Mouse (Mus musculus) frontal cortex, postnatal 10 days (tissue): Measurements from ENCODE around the gene Msx2.

Experiments used
- DNase-seq, 2 experiments: peaks; one replicate each; pipeline ENCODE4 v3.0.0; 2022; ENCODE audit warnings: low spot score in 2 of 2, mixed read lengths in 1 of 2

The Msx2 gene

GRCm38 (mm10) chr13:53465191-53465820, 7.6 kb downstream of the Msx2 start:
- DNase-seq = no peak

- no peak for DNase-seq
Measured at GRCm38 (mm10) chr13:53464441-53465001, 8.4 kb downstream of the Msx2 start.

- no peak for DNase-seq
Measured at GRCm38 (mm10) chr13:53463946-53464345, 8.9 kb downstream of the Msx2 start.

GRCm38 (mm10) chr13:53463037-53463436, 9.8 kb downstream of the Msx2 start:
- DNase-seq = no peak

- no peak for DNase-seq
Measured at GRCm38 (mm10) chr13:53462649-53462970, 10.3 kb downstream of the Msx2 start.

DNA sequence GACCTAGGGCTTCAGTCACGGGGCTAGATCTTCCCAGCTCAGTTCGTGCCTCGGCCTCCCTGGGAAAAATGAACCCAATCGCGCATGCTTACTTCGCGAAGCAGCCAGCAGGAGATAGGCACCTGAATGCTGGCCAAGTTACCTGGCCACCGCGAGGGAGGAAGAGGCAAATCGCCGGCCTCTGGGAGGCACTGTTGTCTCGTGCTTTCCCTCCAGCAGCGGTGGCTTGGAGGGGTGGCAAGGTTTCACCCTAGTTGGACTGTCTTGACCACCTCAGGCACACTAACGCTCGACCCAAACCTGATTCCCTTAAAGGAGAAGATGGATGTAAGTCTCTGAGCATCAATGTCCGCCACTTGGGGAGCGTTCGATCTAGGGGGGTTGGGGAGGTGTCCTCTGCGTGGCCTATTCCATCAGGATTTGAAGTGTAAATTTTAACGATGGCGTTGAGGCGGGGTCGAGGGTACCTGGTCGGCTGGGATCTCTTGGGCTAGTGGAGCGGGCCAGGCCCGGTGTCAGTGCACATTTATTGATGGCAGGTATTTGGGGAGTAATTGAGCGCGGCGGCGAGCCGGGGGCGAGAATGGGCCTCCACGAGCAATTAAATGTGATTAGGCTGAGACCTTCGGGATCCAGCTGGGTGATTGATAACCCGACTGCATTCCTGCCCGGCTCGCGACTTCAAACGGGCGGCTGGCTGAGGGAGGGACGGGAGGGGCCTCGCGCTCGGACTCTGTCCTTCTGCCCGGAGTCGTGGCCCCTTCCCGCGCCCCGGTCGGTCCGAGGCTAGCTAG, 10.8 kb downstream of the Msx2 start:
- DNase-seq = no peak

DNA sequence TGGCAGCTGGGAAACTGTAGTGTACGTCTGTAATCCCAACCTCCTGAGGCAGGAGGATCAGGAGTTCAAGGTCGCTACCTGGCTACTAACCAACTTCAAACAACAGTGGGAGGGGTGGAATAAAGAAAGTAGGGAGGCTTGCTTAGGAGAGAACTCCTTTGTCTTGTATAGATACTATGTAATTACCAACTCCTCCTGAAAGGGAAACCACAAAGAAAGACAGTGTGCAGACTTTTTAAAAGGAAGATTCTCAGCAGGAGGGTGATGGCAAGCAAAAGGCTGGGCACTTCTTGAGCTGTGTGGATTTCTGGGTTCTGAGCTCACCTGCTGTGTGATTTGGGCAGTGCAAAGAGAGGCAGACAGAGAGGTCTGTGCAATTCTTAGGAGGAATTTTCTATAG, 11.5 kb downstream of the Msx2 start:
- DNase-seq = no peak

DNA sequence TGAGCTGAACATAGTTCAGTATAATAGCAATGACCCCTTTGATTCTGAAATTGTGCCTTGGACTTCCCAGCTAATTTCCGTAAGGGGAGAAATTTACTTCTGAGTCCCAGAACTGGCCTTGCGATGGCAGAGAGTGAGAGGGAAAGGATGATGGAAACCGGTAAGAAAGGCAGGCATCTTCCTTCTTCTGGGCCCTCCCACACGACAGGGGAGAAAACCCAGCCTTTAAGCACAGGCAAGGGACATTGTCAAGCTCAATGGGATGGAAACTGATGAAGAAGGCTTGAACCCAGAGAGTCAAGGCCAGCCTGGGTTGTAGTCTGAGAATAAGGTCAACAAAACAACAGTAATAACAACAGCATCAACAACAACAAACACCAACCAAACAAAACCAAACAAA, 14.1 kb downstream of the Msx2 start:
- no peak for DNase-seq

GRCm38 (mm10) chr13:53454794-53455672, 17.8 kb downstream of the Msx2 start:
- DNase-seq = no peak

DNA sequence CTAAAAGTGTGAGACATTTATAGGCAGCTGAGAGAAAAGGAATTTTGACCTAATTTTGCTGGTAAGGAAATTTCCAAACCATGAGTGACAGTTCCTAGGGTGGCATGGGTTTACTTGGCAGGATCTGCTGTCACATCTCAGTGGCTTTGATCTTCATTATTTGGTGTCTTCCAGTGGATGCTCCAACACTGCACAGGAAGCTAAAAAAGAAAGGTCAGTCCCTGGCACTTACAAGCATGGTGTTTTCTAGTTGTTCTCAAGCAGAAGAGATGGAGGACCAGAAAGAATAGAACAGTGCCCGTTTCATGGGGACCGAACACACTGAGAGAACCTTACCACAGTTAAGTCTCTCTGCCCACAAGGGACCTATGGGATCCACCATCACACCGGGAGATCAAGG, 18.9 kb downstream of the Msx2 start:
- no peak for DNase-seq

DNA sequence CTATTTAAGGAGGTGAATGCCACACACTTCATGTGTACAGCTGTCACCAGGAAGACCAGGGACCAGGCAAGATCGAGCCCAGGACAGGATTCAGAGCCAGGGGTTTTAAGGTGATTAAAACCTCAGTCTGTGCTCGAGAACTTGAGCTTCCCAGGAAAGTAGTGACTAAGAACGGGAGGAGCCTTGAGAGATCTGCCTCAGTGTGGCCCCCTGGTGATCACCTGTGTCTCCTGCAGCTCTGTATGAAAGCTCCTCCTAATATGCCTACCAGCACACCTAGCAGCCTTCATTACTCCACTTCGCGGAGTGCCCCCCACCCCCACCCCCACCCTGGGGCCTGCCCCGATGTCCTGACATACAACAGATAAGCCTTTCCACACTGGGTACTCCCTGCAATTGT, 25.3 kb downstream of the Msx2 start:
- DNase-seq = no peak

GRCm38 (mm10) chr13:53443602-53444001, 29.3 kb downstream of the Msx2 start:
- DNase-seq = peak; percentile 39 to 49

GRCm38 (mm10) chr13:53442168-53442980, 30.5 kb downstream of the Msx2 start:
- peak in 1 of 2 experiments; percentile 49 for DNase-seq

GRCm38 (mm10) chr13:53441307-53442028, 31.4 kb downstream of the Msx2 start:
- no peak for DNase-seq

DNA sequence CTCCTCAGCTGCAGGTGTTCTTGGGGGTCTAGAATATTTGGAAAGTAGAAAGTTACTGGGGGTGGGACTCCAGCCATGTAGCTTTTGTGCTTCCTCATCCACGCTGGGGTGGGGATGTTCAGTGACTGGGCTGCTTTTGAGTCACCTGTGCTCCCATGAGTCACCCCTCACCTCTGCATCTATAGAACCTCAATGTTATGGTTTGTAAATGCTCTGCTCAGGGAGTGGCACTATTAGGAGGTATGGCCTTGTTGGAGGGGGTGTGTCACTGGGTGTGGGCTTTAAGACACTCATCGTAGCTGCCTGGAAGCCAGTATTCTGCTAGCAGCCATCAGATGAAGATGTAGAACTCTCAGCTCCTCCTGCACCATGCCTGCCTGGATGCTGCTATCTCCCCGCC, 32.9 kb downstream of the Msx2 start:
- DNase-seq = no peak

- peak; percentile 66 to 74 for DNase-seq
Measured at GRCm38 (mm10) chr13:53426507-53426906, 46.4 kb downstream of the Msx2 start.

DNA sequence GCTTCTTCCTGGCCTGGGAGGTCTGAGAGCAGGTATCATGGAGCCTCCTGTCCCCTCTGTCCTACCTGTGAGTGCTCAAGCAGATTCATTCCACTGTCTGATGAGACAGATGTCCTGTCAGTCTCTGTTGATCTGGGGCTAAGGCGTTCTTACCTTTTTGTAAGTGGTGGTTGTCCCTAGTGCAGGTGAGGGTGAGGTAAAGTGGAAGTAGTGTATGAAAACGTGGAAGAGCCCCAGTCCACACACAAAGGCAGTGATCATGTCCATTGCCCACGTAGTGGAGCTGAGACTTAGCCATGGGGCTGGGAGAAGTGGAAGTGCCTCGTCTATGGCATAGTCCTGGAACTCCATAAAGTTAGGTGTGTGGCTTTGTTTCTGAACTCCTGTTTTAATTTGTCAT, 51.7 kb downstream of the Msx2 start:
- DNase-seq = no peak

DNA sequence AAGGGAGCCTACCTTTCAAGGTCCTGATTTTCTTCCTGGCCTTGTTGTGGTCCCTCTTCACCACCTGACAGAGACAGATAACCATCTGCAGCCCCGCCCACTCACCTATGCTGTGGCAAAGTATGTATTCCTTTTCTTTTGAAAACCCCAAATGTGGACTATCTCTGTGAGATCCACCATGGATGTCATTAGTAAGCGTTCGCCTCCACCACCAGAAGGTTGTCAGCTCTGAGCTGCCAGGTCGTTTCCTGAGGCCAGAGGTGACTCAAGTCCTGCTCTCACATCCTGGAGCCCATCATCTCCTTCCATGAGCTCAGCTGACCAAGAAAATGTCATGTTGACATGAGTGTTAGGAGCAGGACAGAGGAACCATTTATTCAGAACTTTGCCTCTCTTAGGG, 52.1 kb downstream of the Msx2 start:
- DNase-seq = no peak

GRCm38 (mm10) chr13:53419681-53420080, 53.2 kb downstream of the Msx2 start:
- no peak for DNase-seq

- DNase-seq = no peak
Measured at GRCm38 (mm10) chr13:53417701-53418100, 55.2 kb downstream of the Msx2 start.
